Mouse (Mus musculus) T-helper 17 cell (primary cell): ENCODE data around the gene B3gnt8.

ENCODE experiments used
- in situ Hi-C, 2 experiments: fragments of 300-600 bp; cut with MboI, MseI; formaldehyde crosslinking; loops; 1 replicate in 1 of 2; 2 replicates in 1 of 2; pipeline ENCODE4 v1.15.1; 2025; ENCODE audit warnings: high pct_unique_total_duplicates in 2 of 2

Gene B3gnt8

DNA sequence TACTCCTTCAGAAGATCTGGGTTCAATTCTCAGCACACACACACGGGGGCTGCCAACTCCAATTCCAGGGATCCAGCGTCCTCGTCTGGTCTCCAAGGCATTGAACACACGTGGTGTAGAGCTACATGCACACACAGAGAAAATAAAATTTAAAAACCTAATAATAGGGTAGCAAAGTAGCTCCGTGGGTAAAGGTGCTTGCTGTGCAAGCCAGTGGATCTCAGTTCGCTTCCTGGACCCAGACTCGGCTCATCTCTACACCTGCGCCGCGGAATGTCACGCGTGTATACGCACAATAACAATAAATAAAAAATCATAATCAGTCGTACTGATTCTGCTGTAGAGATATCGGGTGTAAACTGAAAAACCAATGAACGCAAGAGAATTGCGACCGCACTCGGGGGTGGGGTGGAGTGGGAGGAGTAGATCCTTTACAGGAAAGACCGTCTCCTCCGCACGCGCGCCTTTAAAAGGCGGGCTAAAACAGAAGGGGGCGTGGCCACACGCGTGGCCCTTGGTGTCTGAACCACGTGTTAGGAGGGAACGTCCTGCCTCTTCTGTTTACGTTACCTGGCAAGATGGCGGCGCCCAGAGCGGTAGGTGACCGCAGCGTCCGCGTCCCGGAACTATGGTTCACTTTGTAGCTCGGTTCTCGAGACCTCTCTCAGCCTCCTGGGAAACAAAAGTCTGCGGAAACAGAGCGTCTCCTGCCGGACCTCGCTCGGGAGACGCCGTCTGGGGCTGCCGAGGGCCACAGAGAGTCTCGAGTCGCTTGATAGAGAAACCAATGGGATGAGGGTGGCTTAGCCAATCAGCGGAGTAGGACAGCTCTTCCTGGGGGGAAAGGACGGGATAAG is 7.4 kb upstream of the B3gnt8 start, which contains the start of gene Dmac2:
TSS of gene Dmac2 (plus strand) at position 550 of the 857 bp plus-strand sequence.
- in situ Hi-C loops = no loop called here

DNA sequence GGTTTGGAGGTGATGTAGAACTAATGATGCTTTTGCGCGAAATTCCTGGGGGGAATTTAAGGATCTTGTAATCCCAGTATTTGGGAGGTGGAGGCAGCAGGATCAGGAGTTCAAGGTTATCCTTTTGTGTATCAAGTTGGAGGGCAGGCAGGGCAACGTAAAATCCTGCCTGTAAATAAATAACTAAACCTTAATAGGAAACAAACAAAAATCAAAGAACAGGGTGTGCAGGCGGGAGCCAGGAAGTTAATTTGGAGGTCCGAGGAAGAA is 6.8 kb upstream of the B3gnt8 start:
- in situ Hi-C loops = no loop called here

DNA sequence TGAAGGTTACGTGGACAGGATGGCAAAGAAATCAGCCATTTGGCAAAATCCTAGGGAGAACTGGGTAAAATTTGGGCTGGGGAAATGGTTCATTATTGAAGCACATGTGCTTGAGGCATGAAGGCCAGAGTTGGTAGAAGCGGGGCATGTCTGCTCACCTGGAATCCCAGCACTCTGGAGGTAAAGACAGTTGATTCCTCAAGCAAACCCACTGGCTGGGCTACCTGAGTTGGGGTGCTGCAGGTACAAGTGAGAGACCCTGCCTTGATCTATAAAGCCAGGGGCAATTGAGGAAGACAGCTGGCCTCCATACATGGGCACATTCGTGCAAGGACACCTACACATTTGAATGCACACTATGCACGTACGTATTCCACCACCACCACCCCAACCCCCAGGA is 6.4 kb upstream of the B3gnt8 start:
- in situ Hi-C loops = loop anchor here (5.0 kb wide), 2 partner anchors 37 to 82 kb away; partner anchors contain the start of genes Bckdha (in 2 of the 2) and Exosc5 (in 2 of the 2)

DNA sequence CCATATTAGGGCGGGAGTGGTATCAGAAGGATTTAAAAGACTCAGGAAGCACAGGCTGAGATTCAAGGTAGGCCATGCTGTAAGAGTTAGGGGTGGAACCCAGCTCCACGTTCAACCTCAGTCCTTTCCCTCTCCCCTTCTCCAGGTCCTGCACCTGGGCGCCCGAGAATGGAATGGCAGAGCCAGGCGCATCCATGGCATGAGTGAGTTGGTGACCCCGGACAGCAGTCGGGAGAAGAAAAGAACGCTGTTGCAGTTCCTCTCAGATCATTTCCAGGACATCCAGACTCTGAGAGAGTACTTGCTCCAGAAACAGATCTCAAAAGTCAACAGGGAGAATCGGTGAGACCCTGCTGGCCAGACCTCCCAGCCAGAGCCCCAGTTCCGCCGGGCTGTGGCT is 5.7 kb upstream of the B3gnt8 start:
- in situ Hi-C loops = loop anchor here (5.0 kb wide), 2 partner anchors 37 to 82 kb away; partner anchors contain the start of genes Bckdha (in 2 of the 2) and Exosc5 (in 2 of the 2)

DNA sequence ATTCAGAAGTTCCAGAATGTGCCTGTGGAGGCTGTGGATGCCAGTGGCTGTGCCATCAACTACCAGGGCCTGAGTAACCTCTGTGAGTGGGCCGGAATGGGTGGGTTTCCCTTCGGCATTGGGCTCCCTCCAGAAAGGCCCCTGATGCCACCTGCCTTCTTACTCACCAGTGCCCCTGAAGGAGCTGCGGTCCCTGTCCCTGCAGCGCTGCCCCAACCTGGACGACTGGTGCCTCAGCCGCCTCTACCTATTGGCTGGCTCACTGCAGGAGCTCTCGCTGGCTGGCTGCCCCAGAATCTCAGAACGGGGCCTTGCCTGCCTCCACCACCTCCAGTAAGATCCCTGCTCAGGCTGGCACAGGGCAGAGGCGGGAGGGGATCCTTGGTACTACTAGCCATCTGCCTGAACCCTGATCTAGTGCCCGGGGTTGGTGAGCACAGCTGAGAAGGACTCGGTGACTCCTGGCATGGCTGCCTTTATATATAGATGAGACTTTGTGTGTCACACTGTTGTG is 2.5 kb upstream of the B3gnt8 start:
- in situ Hi-C loops = loop anchor here (5.0 kb wide), 2 partner anchors 33 to 78 kb away; partner anchors contain the start of genes Bckdha (in 2 of the 2) and Exosc5 (in 2 of the 2)

DNA sequence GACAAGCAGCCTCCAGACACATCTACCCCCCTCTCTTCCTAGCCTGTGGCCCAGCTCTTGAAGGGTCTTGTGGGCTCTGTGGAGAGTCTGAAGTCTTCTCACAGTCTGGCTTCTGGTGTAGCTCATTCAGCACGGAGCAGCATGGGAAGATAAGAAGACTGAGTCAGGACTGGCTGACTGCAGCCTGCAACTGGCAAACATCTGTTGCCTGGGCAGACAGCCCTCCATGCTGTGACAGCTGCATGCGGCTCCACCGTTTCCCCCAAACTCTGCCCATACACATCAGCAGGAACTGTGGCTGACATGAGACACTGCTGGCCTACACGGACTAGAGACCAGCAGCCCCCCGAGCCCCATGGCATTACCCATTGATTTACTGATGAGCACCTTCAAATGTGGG is 1.6 kb upstream of the B3gnt8 start:
- in situ Hi-C loops = loop anchor here (5.0 kb wide), 2 partner anchors 32 to 77 kb away; partner anchors contain the start of genes Bckdha (in 2 of the 2) and Exosc5 (in 2 of the 2)

DNA sequence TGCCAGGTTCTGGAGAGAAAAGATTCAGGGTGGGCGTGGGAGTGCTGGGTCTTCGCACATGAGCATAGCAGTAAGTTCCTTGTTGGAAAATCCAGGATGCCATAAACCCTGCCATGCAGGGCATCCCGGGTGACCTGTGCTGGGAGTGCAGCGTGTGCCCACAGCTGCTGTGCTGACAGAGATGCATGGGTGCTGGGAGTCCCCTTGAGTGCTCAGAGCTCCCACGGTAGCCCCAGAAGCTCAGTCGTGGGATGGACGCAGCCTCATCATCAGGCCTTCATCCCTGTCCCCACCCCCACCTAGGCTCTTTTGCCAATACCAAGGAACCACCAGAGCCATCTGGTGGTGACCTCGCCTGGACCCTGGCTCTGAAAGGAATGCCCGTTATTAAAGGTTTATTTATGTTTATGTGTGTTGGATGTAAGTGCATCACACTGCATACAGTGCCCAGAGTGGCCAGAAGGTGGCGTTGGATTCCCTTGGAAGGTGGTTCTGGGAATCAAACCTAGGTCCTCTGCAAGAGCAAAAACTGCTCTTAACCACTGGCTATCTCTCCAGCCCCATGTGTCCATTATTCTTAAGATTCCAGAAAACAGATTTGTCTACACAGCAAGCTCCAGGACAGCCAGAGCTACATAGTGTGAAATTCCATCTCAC is 732 bp upstream of the B3gnt8 start:
- in situ Hi-C loops = no loop called here

DNA sequence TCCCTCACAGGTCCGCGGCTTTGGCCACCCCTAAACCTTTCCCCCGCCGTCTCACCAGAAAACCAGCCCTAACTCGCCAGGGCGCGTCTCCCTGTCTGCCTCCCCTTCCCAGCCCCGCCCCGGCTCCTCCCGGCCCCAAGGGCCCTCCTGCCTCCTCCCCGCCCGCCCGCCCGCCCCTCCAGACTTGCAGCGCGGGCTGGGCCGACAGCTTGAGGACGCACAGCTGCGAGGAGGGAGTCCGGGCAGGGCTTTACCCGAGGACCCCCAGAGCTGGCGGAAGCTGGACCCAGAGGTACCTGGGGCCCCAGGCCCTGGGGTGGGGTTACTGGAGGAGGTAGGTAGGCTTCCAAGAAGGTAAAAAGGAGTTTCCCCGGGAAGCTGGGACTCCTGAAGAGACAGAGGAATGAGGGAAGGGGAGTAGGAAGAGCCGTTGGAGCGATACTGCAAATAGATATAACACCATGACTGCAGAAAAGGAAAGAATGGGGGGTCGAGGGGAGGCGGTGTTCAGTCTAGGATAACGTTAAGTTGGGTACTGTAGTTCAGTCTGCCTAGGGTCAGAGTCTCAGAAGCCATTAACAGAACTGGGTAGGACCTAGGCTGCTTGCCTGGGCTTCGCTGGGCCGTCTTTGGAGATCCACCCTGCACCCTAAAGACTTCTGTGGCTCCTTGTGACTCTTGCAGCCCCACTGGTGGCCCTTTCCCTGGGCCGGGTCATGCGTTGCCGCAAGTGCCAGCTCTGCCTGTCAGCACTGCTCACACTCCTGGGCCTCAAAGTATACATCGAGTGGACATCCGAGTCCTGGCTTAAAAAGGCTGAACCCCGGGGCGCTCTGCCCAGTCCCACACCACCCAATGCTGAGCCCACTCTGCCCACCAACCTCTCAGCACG is 1.2 kb downstream of the B3gnt8 start:
- in situ Hi-C loops = no loop called here

DNA sequence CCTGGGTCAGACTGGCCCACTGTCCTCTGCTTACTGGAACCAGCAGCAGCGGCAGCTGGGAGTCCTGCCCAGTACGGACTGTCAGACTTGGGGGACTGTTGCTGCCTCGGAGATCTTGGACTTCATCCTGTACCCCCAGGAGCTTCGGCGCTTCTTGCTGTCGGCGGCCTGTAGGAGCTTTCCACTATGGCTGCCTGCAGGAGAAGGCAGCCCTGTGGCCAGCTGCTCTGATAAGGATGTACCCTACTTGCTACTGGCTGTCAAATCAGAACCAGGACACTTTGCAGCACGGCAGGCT is 1.8 kb downstream of the B3gnt8 start:
- in situ Hi-C loops = no loop called here

DNA sequence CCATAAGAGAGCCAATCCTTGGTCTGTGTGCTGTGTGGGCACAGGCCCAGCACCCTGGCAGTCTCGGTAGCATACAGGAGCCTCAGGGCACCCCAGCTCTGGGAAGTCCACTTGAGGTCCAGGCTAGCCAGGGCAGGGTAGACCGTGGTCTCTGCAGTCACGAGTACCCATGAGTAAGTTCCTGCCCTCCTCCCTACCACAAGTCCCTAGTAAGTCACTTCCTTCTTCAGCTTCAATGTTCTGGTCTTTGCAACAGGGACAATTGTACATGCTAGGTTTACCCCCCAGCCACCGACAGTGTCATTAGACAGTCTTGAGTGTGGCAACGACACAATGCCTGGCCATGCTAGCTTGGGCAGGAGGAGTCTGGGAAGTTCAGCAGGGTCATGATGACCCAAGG is 6.2 kb downstream of the B3gnt8 start:
- in situ Hi-C loops = no loop called here

DNA sequence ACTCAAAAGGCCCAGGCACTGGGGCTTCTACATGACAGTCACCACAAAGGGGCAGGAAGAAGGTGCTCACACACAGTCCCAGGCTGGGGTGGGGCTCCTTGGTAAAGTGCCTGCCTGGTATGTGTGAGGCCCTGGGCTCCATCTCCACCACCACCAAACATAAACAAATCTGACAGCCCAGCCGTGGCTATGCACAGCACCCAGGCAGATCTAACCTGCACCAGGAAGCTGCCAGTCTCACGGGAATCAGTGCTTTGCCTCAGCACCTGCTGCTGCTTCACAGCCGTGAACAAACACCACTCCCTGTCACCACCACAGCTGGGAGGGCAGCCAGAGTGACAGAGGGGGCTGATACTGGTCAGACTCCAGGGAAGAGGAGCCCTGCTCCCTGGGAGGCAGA is 9.9 kb downstream of the B3gnt8 start:
- in situ Hi-C loops = no loop called here

DNA sequence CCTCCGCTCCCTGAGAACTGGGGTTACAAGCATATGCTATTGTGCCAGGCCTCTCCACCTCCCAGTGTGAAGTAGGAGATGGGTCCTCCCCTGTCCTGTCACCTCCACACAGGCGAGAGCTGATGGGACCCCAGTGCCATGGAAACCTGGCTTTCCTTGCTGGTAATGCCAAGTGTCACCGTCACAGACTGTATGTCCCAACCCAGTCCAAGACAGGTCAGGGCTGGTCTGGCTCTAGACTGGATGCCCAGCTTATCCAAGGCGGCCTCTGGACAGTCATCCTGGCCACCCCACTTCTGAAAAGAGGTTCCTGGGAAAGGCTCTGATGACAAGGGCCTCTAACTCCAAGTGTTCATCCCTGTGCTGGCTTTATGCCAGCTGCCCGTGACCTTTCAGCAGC is 10.6 kb downstream of the B3gnt8 start:
- in situ Hi-C loops = no loop called here

DNA sequence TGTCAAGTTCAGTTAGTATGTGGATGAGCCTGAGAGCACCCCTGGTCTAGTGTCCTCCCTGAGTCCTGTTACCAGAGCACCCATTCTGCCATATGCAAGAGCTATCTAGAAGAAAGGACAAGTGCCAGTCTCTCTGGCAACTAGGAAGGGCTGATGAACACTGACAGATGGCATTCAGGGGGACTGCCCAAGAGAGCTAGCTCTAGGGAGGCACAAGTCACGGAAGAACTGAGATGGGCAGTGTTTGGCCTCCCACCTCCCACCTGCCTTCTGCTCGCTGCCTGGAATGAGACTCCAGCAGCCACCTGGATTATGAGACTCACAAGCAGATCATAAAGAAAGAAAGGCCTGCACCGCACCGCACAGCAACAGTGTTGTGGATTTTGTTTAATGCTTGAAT is 13.3 kb downstream of the B3gnt8 start:
- in situ Hi-C loops = no loop called here

DNA sequence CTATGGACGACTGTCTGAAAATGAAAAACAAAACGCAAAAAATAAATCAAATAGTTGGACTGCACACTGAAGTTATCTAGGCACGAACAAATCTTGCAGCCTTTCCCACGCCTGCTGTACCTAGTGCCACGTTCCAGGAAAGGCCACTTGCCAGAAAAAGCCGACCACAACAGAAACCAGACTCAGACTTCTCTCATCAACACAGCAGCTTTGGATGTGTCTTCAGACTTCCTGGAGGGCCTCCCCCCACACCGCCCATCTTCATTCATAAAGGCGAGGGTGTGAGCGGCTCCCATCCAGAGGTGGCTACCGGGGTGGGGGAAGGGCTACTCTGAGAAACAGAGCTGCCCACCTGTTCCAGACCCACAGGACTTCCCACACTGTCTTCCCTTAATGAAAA is 17.7 kb downstream of the B3gnt8 start:
- in situ Hi-C loops = no loop called here

DNA sequence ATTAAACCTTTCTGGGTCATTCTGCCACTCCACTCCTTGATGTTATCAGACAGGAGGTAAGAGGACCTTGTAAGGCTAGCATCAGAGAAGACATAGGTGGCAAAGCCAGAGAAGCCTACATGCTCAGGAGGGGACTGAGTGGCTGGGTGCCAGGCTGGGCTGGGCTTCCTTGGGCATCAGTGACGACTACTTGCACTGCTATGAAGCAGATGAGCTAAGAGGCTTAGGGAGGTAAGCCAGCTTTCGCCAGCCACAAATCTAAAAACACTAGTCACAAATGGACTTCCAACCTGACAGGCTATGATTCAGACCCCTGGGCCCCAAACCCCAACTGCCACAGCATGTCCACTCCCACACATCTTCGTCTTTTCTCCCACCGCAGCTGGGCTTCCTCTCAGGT is 18.2 kb downstream of the B3gnt8 start:
- in situ Hi-C loops = loop anchor here in 1 of 2 experiments (5.0 kb wide), 1 partner anchor 43 kb away; the partner anchor contains the start of gene Tgfb1

DNA sequence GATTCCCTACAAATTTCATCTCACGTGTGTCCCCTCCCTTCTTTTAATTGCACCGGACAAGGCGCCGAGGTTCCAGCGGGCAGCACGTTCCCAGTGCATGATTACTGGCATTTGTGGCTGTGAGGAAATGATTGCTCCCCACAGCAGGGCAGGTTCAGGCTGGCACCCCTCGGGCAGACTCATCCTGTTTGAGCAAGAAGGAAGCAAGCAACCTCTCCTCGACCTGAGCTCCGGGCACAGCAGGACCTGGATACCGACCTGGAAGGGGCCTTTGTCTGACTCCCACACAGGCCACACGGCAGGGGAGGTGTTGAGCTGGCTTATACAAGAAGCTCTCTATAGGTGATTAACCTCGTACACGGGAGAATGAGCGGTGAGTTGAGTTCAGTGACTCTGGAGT is 18.6 kb downstream of the B3gnt8 start:
- in situ Hi-C loops = loop anchor here in 1 of 2 experiments (5.0 kb wide), 1 partner anchor 42 kb away; the partner anchor contains the start of gene Tgfb1

DNA sequence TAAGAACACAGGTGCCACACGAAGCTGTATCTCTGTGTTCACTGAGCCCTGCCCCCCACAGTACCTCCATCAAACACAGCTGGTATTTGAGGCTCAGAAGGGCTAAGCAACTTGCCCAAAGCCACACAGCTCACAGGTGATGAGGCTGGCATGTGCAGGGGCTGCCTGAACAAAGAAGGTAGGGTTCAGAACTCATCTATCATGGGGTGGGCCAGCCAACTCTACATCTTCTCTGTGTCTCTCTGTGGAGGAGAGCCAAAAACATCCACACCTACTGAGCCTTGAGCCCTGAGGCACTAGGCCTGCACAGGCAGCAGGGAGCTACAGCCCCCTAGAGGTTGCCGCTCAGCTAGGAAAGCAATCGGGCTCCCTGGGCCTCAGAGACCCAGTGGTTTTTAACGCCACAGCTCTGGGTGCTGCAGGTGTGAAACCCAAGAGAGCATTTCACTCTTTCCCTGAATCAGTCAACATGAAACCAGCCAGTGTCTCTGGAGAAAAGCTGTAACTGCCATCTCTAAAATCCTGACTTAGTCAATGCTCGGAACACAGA is 21.2 kb downstream of the B3gnt8 start:
- in situ Hi-C loops = loop anchor here in 1 of 2 experiments (5.0 kb wide), 1 partner anchor 40 kb away; the partner anchor contains the start of gene Tgfb1

DNA sequence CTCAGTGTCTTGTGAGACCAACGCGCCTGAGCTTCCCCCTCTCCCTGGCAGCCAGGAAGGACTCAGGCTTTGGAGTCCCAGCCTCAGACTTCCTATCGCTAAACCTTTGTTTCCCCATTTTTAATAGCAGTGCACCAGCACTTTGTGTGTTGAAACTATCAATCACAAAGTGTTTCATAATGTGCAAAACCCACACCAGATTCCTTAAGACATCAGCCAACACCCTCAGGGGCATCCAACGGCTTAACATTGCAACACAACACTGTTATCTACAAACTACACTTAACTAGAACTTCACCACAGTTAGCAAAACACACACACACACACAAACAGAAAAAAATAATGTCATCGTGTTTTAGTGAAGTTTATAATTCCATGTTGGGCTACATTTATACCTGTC is 23.4 kb downstream of the B3gnt8 start:
- in situ Hi-C loops = loop anchor here in 1 of 2 experiments (5.0 kb wide), 1 partner anchor 37 kb away; the partner anchor contains the start of gene Tgfb1

DNA sequence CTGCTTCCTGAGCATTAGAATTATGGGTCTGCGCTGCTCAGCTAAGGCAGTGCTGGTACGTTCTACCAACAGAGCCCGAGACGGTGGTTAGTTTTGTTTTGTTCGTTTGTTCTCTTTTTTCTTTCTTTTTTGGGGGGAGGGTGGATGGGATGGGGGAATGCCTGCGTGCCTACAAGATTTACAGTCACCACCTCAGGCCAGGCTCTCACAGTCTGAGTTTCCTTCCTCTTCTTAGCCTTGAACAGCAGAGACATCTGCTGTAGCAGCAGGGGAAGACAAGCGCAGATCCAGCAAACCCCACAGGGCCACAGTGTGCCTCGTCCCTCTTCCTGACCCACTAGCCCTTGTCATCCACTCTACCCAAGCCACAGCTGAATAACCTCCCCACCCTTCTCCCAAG is 24.8 kb downstream of the B3gnt8 start:
- in situ Hi-C loops = no loop called here

DNA sequence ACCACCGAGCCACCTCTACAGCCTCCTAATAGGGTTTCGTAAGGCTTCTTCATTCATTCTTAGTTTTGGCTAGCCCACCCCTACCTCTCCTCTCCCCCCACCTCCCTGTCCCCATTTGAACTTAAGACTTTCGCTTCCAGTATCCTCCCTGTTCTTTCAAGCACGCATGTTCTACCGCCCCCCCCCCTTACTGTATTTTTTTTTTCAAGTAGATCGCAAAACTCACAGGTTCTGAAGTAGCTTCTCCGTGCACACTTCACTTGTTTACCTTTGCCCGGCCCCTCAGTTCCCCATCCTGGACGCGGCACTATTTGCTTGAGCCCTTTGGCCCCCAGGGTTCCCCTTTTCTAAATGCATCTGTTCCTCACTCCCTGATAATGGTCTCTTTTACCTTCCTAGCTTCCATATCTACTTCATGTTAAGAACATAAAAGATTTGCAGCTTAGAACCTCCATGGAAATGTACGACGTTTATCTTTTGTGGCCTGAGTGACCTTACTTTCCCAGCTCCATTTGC is 25.8 kb downstream of the B3gnt8 start:
- in situ Hi-C loops = no loop called here
